Mouse (Mus musculus) neural tube, embryonic 11.5 days (tissue): Measurements from ENCODE around the gene Tmem161b. TPM values are rescaled to one million over a fixed set of nuclear protein-coding genes. Genes with fewer than 3 reads are reported as not detected.
"Not testable (repeated sequence)": the region's sequence is repeated elsewhere in the genome, so short reads cannot be mapped to it uniquely, and the experiment has no call there.

Experiments used
- ATAC-seq: fragments of 200-750 bp; cut with Nextera tagmentation; 2 replicates; pipeline ENCODE4 v1.8.0; 2017; ENCODE audit warnings: moderate number of reproducible peaks, mild to moderate bottlenecking, moderate TSS enrichment, moderate library complexity; ENCODE audit not compliant: insufficient read depth, low FRiP score, low TSS enrichment
- DNase-seq: peaks from one replicate; pipeline ENCODE4 v3.0.0-alpha.2; 2015; ENCODE audit warnings: low spot score
- H3K27ac ChIP-seq: fragments of 300-500 bp; sonication (generic); 2 replicates; pipeline ENCODE4 v1.5.1; 2014; ENCODE audit warnings: low read depth, mild to moderate bottlenecking, low read length
- H3K27me3 ChIP-seq: fragments of 300-500 bp; sonication (generic); 2 replicates; pipeline ENCODE4 v1.6.1; 2014; ENCODE audit warnings: mild to moderate bottlenecking, low read length, mixed read lengths; ENCODE audit not compliant: control insufficient read depth, insufficient read depth
- H3K36me3 ChIP-seq: fragments of 300-500 bp; sonication (generic); 2 replicates; pipeline ENCODE4 v1.6.1; 2014; ENCODE audit warnings: mild to moderate bottlenecking, low read length, moderate library complexity, mixed read lengths; ENCODE audit not compliant: control insufficient read depth, insufficient read depth
- H3K4me1 ChIP-seq: fragments of 300-500 bp; sonication (generic); 2 replicates; pipeline ENCODE4 v1.6.1; 2014; ENCODE audit warnings: low read length, mixed read lengths; ENCODE audit not compliant: control insufficient read depth, insufficient read depth
- H3K4me2 ChIP-seq: fragments of 300-500 bp; sonication (generic); 2 replicates; pipeline ENCODE4 v1.6.1; 2014; ENCODE audit warnings: low read depth, mild to moderate bottlenecking, moderate library complexity
- H3K4me3 ChIP-seq: fragments of 300-500 bp; sonication (generic); 2 replicates; pipeline ENCODE4 v1.5.1; 2014; ENCODE audit warnings: low read depth, low read length
- H3K9ac ChIP-seq: fragments of 300-500 bp; sonication (generic); 2 replicates; pipeline ENCODE4 v1.6.1; 2014; ENCODE audit warnings: mild to moderate bottlenecking, low read length
- H3K9me3 ChIP-seq: fragments of 300-500 bp; sonication (generic); 2 replicates; pipeline ENCODE4 v1.6.1; 2016; ENCODE audit warnings: low read length; ENCODE audit not compliant: control insufficient read depth
- WGBS: fragments of 180-500 bp; shearing (Covaris S2); extraction: QIAGEN DNeasy Blood & Tissue Kit; methylation state at CpG from one replicate; pipeline ENCODE4 v1.1.7; 2014; 5-methylcytosine and 5-hydroxymethylcytosine counted together
- polyA plus RNA-seq: library from polyadenylated mRNA; unstranded; fragments of >200 nt; fragmentation: Nextera tagmentation; extraction: Ambion mirVana; gene quantifications from 2 replicates; pipeline ENCODE4 v1.2.1, GENCODE M21; 2014

Gene Tmem161b
- polyA plus RNA-seq, 1 experiment from 2014 or later, result 21.6 TPM

- H3K9me3 ChIP-seq, result no peaks in the 10 kb centered on the region
Observed at GRCm38 (mm10) chr13:84251295-84251694, 29.2 kb downstream of the Tmem161b start.

GRCm38 (mm10) chr13:84255047-84255446 is 33.0 kb downstream of the Tmem161b start:
- H3K4me1 ChIP-seq, result no peaks in the 10 kb centered on the region
- no peak overlapping the region for H3K27ac ChIP-seq
- H3K9me3 ChIP-seq, result no peaks in the 10 kb centered on the region
- ATAC-seq (no peak), DNase-seq (no peak)
- no peaks in the 10 kb centered on the region for H3K36me3 ChIP-seq
- H3K4me2 ChIP-seq, result no peak overlapping the region
- no peak overlapping the region for H3K4me3 ChIP-seq
- H3K9ac ChIP-seq, result no peak overlapping the region
- no peaks in the 10 kb centered on the region for H3K27me3 ChIP-seq
- 98% methylated on average over 1 of the region's 1 CpGs for WGBS

More at GRCm38 (mm10) chr13:84251295-84251694, 29.2 kb downstream of the Tmem161b start:
- DNase-seq, result no peak
- 91% methylated on average over 5 of the region's 5 CpGs for WGBS
- H3K27ac ChIP-seq, result no peak overlapping the region
- no peaks in the 10 kb centered on the region for H3K36me3 ChIP-seq
- H3K27me3 ChIP-seq, result no peaks in the 10 kb centered on the region
- no peak overlapping the region for H3K4me3 ChIP-seq
- no peak overlapping the region for H3K9ac ChIP-seq
- no peaks in the 10 kb centered on the region for H3K4me1 ChIP-seq
- no peak for ATAC-seq
- no peak overlapping the region for H3K4me2 ChIP-seq

DNA sequence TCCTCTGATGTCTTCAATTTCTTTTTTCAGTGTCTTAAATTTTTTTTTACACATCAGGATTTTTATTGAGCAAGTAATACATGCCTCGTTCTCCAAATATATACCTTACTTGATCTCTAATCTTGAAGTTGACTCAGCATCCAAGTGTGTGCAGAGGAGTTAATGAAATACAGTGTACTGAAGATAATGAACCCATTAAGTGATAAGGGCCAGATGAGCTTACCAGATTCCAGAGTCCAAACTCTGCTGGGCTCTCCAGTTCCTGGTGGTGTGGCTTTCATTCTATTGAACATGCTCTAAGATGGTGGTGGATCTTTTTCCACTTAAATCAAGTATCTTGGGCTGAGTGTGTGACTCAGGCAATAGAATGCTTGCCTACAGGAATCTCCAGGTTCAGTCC is 42.3 kb downstream of the Tmem161b start:
- not testable (repeated sequence) for H3K4me2 ChIP-seq, H3K9me3 ChIP-seq, DNase-seq, H3K27ac ChIP-seq, H3K4me1 ChIP-seq, H3K36me3 ChIP-seq, H3K27me3 ChIP-seq, ATAC-seq, H3K4me3 ChIP-seq, H3K9ac ChIP-seq
- WGBS, result 96% methylated on average over 1 of the region's 1 CpGs

- Histone ChIP-seq H3K4me2 (no peak overlapping the region), H3K27ac (no peak overlapping the region), H3K9me3 (no peaks in the 10 kb centered on the region), H3K4me1 (no peaks in the 10 kb centered on the region), H3K27me3 (no peaks in the 10 kb centered on the region), H3K9ac (no peak overlapping the region), H3K4me3 (no peak overlapping the region), H3K36me3 (no peaks in the 10 kb centered on the region; the same call in 1 of the 2 replicates)
- DNase-seq (no peak), ATAC-seq (no peak)
- WGBS, result 95% methylated on average over 5 of the region's 5 CpGs
Observed at GRCm38 (mm10) chr13:84276246-84276645, 54.1 kb downstream of the Tmem161b start.

GRCm38 (mm10) chr13:84280352-84280751 is 58.3 kb downstream of the Tmem161b start:
- DNase-seq (no peak), ATAC-seq (no peak)
- H3K4me2 ChIP-seq, result no peak overlapping the region
- no peaks in the 10 kb centered on the region for H3K36me3 ChIP-seq
- no peak overlapping the region for H3K27ac ChIP-seq
- H3K9ac ChIP-seq, result no peak overlapping the region
- H3K4me1 ChIP-seq, result no peaks in the 10 kb centered on the region
- H3K4me3 ChIP-seq, result no peak overlapping the region
- 87% methylated on average over 4 of the region's 4 CpGs for WGBS
- H3K9me3 ChIP-seq, result no peaks in the 10 kb centered on the region
- no peaks in the 10 kb centered on the region for H3K27me3 ChIP-seq

DNA sequence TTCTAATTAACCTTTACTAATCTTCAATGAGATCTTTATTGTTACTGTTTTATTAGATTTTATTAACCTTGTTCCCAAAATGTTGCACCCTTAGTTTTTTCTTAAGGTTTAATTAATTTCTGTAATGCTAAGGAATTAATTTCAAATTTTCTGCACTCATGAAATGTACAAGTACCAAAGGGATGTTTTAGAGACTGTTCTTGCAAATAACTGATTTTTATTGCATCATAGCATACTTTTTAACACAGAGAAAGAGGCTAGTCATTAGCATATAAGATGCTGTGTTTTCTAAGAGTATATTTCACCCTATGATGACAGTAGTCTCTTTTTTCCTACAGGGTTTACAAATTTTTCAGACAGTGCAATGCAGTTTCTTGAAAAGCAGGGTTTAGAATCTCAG is 60.9 kb downstream of the Tmem161b start:
- no peak for DNase-seq
- no peak for ATAC-seq
- H3K4me1 ChIP-seq, result no peaks in the 10 kb centered on the region
- no peak overlapping the region for H3K4me2 ChIP-seq
- H3K27ac ChIP-seq, result no peak overlapping the region
- no peak overlapping the region for H3K4me3 ChIP-seq
- no peaks in the 10 kb centered on the region for H3K9me3 ChIP-seq
- H3K36me3 ChIP-seq, result no peaks in the 10 kb centered on the region
- H3K9ac ChIP-seq, result no peak overlapping the region
- H3K27me3 ChIP-seq, result no peaks in the 10 kb centered on the region

DNA sequence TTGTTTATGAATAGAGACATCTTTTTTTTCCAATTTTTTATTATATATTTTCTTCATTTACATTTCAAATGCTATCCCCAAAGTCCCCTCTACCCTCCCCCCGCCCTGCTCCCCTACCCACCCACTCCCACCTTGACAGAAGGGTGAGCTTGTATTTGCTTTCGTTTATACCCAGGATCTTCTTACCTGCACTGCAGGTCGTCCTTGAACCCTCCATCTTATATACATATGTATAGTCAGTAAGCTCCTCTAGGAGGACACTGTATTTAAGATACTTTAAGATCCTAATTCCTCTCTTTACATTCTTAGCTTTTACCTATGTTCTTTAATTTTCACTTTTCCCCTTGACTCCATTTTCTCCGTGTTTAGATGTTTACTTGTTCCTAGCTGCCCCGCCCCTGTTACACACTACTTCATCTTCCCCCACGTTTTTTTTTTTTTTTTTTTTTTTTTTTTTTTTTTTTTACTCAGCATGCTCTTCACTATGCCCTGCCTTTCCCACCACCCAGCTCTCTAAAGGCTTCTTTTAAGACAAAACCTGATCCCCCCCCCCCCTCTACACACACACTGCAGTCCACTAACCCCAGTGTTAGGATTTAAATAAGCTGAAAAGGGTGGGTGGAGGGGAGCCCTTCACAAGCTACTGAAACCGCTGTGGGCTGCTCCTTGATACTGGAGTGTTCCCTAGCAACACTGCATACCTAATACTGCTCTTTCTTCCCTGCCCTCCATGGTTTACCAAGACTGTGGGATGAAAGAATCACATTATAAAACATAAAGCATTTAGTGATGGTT is 62.9 kb downstream of the Tmem161b start:
- ATAC-seq (peak; percentile 96), DNase-seq (peak; percentile 57)
- H3K9me3 ChIP-seq, result no peaks in the 10 kb centered on the region
- no peaks in the 10 kb centered on the region for H3K27me3 ChIP-seq
- no peak overlapping the region for H3K9ac ChIP-seq
- no peaks in the 10 kb centered on the region for H3K36me3 ChIP-seq
- H3K27ac ChIP-seq, result peak overlapping the region; percentile 36; the same call in 1 of the 2 replicates
- no peak overlapping the region for H3K4me3 ChIP-seq
- WGBS, result 24% methylated on average over 7 of the region's 7 CpGs
- H3K4me1 ChIP-seq, result no peaks in the 10 kb centered on the region
- H3K4me2 ChIP-seq, result no peak overlapping the region

DNA sequence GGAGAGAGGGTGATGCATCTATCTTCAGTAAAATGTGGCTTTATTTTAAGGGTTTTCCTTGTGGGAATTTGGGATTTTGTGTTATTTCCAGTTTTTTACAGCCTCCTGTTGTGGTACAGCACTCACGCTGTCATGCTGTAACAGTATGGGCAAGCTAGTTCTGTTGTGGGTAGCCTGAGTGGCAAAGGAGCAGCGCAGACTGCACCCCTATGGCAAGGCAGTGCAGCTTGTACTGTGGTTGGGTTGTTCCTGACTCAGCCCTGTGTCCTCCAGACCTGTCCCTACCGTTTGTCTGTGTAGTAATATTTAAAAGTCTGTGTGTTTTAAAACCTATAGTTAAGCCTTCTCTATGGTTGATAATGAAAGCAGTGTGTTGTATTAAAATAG is 63.5 kb downstream of the Tmem161b start:
- Histone ChIP-seq H3K4me2 (no peak overlapping the region), H3K36me3 (no peaks in the 10 kb centered on the region; the same call in 1 of the 2 replicates), H3K4me3 (no peak overlapping the region), H3K27ac (peak overlapping the region; percentile 36; the same call in 1 of the 2 replicates), H3K4me1 (no peaks in the 10 kb centered on the region), H3K9me3 (no peaks in the 10 kb centered on the region), H3K27me3 (no peaks in the 10 kb centered on the region), H3K9ac (no peak overlapping the region)
- 56% methylated on average over 3 of the region's 3 CpGs for WGBS
- no peak for DNase-seq
- peak; percentile 87 for ATAC-seq

DNA sequence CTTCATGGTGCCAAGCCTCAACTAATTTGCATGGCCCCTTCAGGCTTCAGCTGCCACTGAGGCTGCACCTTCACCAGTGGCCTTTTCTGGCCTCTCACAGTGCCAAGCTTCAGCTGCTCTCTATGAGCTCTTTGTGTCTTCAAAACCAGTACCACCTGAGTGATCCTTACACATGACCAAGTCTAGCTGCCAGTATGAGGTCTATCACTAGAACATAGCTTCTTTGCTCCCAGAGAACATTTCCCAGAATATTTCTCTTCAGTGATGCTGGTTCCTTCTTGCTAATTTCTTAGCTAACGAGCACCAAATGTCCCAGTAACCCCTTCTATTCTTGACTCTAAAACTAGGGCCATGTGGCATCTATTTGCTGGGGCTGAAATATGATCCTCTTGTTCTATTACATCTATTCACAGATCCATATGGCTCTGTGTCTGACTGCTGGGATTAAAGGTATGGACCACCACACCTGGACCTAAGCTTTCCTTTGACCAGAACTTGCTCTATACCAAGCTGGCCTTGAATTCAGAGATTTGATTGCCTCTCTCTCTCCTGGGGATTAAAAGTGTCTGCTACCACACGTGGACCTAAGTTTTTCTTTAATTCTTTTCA is 77.5 kb downstream of the Tmem161b start:
- Histone ChIP-seq H3K4me1 (no peaks in the 10 kb centered on the region), H3K9me3 (no peaks in the 10 kb centered on the region), H3K9ac (no peak overlapping the region), H3K4me2 (no peak overlapping the region), H3K27ac (no peak overlapping the region), H3K4me3 (no peak overlapping the region), H3K36me3 (0 out of 2 replicates have a peak, but pooled peaks cover 1% of the 10 kb centered on the region), H3K27me3 (no peaks in the 10 kb centered on the region)
- ATAC-seq, result no peak
- 79% methylated on average over 2 of the region's 2 CpGs for WGBS
- DNase-seq, result no peak
